Mouse (Mus musculus) brain, embryonic 14.5 days (tissue): ENCODE data around the gene Msto1. TPM values are rescaled to one million over a fixed set of nuclear protein-coding genes. Genes with fewer than 3 reads are reported as not detected.

ENCODE experiments used
- DNase-seq: peaks from one replicate; pipeline ENCODE4 v3.0.0-alpha.2; 2011; ENCODE audit warnings: low read depth
- CTCF ChIP-seq: fragments of 200-500 bp; IDR thresholded peaks from 2 replicates; pipeline ENCODE4 v1.5.1; 2012; ENCODE audit warnings: inconsistent platforms, mild to moderate bottlenecking, moderate library complexity, borderline replicate concordance; ENCODE audit not compliant: insufficient read depth, insufficient read length; ENCODE audit errors: extremely low read depth
- POLR2A ChIP-seq: fragments of 200-500 bp; IDR thresholded peaks from 2 replicates; pipeline ENCODE4 v1.6.1; 2012; ENCODE audit warnings: mild to moderate bottlenecking, inconsistent platforms, borderline replicate concordance; ENCODE audit not compliant: poor library complexity, insufficient read depth, insufficient read length, severe bottlenecking; ENCODE audit errors: extremely low read depth
- polyA plus RNA-seq: library from polyadenylated mRNA; depleted of rRNA; stranded (reverse); fragments of >200 nt; gene quantifications from 2 replicates; pipeline ENCODE4 v1.2.3, GENCODE M21; 2012; rRNA removed

The Msto1 gene
- polyA plus RNA-seq, 1 experiment = 45.9 TPM

DNA sequence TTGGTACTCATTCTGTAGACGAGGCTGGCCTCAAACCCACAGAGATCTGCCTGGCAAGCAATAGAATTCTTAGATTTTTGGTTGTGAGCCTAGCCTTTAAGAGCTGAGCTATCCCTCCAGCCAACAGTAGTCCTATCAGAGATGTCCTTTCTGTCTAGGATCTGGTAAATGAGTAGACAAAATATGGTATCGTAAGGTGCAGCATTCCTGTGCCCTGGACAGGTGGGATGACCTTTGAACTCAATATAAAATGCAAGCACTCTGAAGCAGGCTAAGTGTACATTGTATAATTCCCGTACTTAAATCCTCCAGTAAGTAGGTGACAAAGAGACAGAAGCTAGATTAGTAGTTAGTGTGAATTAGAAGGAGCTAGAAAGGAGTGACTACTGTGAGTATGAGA is 51.7 kb downstream of the Msto1 start:
- DNase-seq = no peak
- no peak for TF ChIP-seq POLR2A
- no peak for TF ChIP-seq CTCF

DNA sequence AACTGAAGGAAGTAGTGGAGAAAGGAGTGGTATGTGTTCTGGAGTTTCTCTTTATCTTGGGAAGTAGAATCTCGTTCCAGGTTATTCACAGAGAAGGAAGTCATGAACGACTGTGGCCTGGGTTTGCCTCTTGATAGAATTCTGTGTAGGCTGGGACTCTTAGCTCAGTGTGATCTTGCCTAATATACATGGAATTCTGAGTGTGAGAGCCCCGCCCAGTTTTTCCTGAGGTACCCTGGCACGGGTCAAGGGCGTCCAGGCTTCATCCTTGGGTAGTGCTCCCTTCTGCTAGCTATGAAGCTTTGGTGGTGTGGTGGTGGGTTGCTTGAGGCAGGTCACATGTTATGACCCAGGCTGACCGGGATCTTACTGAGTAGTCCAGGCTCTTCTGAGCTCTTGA is 58.0 kb downstream of the Msto1 start:
- TF ChIP-seq CTCF (no peak), POLR2A (no peak)
- no peak for DNase-seq

Other genes with a start within 250 kb of the Msto1 start
- 115 and 169 TPM in 2 replicates for gene Khdc4, start 228.2 kb downstream of the Msto1 start, polyA plus RNA-seq
- 45.2 and 49.2 TPM in 2 replicates for gene Rit1, start 197.2 kb downstream of the Msto1 start, polyA plus RNA-seq
- 149 and 165 TPM in 2 replicates for gene Syt11, start 138.8 kb downstream of the Msto1 start, polyA plus RNA-seq
- gene Gon4l, start 78.8 kb downstream of the Msto1 start, polyA plus RNA-seq = 25.6 and 38.4 TPM in 2 replicates
- gene Ash1l, start 36.6 kb upstream of the Msto1 start, polyA plus RNA-seq = 19.1 and 25.1 TPM in 2 replicates
- 75.2 and 86.7 TPM in 2 replicates for gene Dap3, start 37.2 kb upstream of the Msto1 start, polyA plus RNA-seq
- 131 and 149 TPM in 2 replicates for gene Rusc1, start 179.3 kb upstream of the Msto1 start, polyA plus RNA-seq
- gene Gm43738, start 187.1 kb upstream of the Msto1 start, polyA plus RNA-seq = 0.03 and 0.05 TPM in 2 replicates
- gene Fdps, start 188.0 kb upstream of the Msto1 start, polyA plus RNA-seq = 169 and 202 TPM in 2 replicates
- 0.14 and 0.21 TPM in 2 replicates for gene Pklr, start 222.1 kb upstream of the Msto1 start, polyA plus RNA-seq
- 61.6 and 68.6 TPM in 2 replicates for gene Hcn3, start 246.2 kb upstream of the Msto1 start, polyA plus RNA-seq